Mouse (Mus musculus) A20 (cell line): ENCODE results near the gene Pcgf1.
A peak's percentile ranks its signal among the peaks of the same experiment; 100 is the strongest.

ENCODE experiments used
- DNase-seq: peaks from one replicate; pipeline ENCODE4 v3.0.0-alpha.2; 2011; ENCODE audit warnings: low read depth, low spot score

Pcgf1 gene

DNA sequence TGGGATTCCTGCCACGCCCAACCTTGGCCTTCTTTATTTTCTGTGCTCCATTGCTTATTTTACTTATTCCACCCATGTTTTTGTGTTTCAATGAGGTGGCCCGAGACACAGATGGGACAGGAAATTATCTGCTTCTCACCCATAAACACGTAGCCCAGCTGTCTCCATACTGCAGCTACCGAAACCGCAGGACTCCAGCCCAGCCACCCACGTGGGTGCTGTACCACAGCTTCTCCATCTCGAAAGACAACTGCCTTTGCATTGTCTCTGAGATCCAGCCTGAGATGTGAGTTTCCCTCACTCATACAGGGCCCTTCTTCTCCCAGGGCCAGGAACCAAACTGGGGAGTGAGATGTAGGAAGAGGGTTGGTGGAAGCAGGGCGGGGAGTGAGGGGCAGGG, 11.7 kb upstream of the Pcgf1 start:
- DNase-seq: no peak

DNA sequence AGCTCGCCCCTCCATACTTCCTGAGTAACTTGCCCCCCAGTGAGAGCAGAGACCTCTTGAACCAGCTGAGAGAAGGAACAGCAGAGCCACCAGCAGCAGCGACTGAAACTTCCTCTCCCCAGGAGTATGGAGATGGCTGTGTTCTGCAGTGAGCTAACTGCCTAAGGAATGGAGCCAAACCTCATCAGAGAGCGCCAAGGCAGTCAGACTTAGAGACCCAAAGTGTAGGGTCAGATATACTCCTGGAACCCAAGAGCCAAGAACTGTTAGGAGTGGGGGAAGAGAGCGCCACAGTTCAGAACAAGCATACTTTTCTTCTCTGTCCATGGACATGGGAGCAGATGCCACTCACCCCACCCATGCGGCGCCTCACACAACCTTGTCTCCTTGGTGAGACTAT, 11.2 kb upstream of the Pcgf1 start:
- no peak for DNase-seq

DNA sequence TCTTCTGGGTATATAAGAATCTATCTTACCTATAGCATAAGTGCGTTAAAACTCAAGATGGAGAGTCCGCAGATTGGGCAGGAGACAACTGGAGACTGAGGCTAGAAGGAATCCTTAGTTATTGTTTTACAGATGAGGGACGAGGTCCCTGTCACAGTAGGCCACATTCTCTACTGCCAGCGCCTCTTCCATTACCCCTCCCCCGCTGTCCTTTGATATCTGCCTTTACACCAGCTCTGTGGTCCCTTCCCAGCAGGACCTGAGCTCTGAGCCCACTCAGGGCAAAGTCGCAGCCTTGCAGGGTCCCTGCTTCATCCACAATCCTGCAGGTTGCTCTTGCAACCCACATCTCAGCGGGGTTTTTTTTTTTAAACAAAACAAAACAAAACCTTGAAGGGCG, 9.4 kb upstream of the Pcgf1 start:
- no peak for DNase-seq

DNA sequence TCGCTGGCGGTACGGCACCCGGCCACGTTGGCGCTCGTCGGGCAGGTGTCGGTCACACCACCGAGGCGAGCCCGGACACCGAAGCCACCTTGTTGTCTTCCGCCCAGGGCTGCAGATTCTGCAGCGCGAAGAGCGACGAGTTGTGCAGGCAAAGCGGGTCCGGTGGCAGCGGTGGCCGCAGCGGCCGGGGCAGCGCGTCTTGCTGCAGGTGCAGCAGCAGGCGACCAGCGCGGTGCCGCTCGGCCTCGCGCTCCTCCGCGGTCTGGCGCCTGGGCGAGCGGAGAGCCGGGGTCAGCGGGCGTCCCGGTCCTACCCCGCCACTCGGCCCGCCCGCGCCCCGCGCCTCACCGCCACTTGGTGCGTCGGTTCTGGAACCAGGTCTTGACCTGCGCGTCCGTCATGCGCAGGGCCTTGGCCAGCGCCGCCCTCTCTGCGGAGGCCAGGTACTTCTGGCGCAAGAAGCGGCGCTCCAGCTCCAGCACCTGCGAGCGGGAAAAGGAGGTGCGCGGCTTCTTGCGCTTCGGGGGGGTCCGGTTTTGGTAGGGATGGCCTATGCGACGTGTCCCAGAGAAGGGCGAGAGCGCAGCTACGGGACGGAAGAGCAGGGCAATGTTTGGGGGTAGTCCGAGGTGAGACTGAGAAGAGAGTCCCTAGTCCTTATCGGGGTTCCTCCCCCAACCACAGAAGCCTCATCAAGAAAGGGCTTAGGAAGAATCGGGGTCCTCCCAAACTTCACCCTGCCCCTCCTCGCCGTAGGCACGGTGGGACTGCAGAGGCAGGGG, 8.8 kb upstream of the Pcgf1 start:
- no peak for DNase-seq

DNA sequence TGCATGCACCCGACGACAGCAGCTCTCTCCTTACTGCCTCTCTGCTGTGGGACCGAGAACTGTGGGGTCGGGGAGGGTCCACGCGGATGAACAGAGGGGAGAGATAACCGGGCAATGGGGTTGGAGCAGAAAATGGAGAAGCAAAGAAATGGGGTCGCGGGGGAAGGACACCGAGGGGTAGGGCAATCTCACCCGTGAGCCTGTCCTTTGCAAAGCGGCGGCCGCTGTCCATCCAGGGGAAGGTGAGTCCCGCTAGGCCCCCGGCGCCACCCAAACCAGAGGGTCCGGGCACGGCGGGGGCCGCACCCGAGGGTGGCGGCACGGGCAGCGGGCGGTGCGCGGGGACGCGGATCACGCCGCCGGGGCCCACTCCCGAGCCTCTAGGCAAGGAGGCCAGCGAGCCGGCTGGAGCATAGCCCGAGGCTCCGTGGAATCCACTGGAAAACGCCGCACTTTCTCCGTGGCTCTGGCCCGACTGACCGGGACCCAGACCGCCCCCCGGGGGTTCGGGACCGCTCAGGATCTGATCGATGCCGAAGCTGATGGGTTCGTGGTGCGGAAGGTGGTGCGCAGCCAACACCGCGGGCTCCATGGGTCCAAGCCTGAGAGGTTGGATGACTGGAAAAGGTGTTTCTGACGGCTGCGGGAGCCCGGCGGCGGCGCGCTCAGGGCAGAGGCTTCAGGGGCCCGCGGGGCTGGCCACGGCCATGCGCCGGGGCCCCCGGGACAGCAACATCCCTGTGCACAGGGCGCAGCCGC, 8.0 kb upstream of the Pcgf1 start:
- no peak for DNase-seq

DNA sequence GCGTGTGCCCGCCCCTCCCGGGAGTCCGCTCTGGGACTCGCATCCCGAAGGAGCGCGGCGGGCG, 7.6 kb upstream of the Pcgf1 start, which contains the start of gene Tlx2:
Gene Tlx2 (minus strand): TSS at position 47 of the 64 bp plus-strand sequence.
- DNase-seq: no peak

DNA sequence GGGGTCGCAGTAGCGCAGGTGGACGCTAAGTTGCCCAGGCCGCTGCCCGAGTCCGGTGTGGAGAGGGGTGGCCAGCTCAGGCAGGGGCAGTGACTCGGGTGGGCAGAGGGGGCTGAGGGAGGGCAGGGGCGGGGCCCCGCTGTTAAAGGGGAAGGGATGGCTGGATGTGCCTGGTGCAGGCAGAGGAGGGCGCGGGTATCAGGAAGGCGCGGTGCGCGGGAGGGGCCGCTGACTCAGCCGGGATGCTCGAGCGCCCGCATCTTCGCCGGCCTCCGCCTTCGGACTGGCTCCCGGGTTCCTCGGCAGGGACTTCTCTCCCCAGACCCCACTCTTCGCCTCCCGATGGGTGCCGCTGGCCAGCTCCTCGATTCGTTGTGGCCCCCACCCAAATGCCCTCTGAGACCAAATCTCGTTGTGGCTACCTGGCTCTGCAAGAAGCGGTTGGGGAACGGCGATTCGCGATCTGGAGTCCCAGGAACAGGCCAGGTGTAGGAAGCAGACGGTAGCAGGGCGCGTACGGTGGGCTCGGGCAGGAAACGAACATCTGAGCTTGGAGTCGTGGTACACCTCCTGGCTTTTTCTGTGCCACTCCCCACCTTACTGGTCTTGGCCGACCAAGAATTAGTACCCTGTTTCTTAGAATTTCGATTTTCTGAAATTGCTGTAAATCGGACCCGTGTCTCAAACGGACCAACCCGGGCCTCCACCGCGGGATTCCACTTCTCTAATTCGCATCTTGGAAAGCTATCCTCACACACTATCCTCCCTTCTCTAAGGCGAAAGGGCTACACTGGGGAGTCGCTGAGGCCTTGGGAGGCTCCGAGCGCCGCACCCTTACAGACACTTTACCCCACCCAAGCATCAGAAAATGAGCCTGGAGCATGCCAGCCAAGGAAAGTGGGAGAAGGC, 7.1 kb upstream of the Pcgf1 start:
- DNase-seq: no peak

DNA sequence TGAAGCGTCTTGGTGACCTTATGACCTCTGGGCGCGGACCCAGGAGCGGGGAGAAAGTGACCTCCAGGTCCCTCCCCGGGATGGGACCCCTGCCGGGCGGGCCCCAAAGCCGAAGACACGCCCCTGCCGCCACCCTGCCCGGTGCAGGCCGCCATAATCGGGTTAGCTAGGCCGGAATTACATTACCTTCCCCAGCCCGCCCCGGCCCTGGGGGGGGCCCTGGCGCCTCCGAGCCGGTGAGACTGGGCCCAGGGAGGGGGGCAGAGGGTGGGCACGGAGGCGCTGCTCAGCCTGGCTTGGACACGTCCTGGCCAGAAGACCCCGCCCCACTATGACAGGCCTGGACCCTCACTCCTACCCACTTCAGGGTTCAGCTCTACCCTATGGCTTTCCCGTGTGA, 6.4 kb upstream of the Pcgf1 start:
- no peak for DNase-seq

DNA sequence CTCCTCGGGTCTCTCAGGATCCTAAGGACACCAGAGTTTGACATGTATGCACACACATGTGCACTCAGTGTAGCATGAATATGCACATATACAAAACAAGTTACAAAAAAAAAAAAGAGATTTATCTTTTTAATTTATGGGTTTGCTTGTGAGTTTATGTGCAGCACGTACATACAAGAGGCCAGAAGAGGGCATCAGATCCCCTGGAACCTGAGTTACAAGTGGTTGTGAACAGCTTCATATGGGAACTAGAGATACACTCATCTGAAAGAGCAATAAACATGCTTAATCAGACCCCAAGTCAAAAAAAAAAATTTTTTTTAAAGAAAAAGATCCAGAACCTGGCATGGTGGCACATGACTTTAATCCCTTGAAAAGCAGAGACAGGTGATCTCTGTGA, 2.7 kb upstream of the Pcgf1 start:
- peak; percentile 38 for DNase-seq

DNA sequence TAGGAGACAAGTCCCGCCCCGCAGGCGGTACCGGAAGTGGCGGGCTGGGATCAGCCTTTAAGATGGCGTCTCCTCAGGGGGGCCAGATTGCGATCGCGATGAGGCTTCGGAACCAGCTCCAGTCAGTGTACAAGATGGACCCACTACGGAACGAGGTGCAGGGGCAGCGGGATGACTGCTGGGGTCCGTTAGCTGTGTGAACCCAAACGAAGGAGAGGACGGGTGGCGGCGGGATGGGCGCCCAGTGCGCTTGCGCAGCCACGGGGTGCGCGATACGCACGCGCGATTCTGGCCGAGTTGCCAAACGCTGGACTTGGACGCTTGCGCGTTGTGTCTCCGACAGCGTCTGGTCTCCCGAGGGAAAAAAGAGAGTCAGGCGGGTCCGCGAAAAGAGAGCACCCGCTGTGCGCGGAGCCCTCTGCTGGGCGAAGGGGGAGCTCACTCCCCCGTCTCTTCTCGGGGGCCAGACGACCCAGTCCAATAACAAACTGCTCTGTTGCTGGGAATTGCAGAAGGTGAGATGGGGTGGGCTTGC, 722 bp downstream of the Pcgf1 start:
- DNase-seq: peak; percentile 93

DNA sequence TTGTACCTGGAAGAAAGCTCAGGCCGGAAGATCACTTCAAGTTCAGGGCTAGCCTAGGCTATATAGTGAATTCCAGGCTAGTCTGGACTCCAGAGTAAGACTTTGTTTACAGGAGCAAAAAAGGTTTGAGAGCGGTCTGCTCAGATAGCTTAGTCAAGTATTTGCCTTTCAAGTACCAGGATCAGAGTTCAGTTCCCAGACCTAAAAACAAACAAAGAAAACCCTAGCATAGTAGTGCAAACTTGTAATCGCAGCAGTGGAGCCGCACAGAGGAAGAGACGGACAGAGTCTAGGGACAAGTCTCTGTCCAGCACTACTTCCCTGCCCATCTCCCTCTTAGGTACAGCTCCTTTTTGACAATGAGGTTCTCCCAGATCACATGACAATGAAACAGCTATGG, 2.5 kb downstream of the Pcgf1 start:
- no peak for DNase-seq

DNA sequence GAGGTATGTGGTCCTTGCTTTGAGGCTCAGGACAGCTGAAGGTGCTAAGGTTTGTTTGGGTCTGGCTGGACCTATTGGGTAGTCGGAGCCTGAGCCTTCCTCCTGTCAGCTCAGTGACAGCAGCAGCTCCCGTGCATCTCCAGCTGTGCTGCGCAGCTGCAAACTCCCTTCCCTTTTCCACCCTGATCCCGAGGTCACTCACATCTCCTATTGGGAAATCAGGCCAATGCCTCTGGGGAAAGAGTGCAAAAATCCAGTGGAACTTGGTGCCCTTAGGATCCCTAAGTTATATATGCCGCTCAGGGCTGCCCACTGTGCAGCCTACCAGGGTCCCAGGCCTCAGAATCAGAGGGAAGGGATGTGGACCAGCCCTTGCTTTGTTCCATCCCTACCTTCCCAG, 5.8 kb downstream of the Pcgf1 start:
- no peak for DNase-seq

DNA sequence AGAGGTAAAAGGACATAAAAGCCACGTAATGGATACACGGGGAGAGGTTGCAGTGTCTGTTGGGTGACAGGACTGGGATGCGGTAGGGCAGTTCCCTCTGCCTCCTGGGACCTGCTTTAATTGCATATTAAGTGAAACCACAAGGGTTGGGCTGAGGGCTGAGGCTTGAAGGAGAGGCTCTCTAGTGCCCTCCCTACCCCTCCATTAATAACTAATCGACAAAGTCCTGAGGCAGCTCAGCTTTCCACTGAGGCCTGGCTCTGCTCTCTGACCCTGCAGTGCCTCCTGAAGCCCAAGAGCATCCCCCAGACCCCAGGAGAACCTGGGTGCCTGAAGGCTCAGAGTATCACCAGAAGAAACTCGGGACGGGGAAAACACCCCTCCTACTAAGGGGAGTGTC, 6.8 kb downstream of the Pcgf1 start:
- DNase-seq: no peak

DNA sequence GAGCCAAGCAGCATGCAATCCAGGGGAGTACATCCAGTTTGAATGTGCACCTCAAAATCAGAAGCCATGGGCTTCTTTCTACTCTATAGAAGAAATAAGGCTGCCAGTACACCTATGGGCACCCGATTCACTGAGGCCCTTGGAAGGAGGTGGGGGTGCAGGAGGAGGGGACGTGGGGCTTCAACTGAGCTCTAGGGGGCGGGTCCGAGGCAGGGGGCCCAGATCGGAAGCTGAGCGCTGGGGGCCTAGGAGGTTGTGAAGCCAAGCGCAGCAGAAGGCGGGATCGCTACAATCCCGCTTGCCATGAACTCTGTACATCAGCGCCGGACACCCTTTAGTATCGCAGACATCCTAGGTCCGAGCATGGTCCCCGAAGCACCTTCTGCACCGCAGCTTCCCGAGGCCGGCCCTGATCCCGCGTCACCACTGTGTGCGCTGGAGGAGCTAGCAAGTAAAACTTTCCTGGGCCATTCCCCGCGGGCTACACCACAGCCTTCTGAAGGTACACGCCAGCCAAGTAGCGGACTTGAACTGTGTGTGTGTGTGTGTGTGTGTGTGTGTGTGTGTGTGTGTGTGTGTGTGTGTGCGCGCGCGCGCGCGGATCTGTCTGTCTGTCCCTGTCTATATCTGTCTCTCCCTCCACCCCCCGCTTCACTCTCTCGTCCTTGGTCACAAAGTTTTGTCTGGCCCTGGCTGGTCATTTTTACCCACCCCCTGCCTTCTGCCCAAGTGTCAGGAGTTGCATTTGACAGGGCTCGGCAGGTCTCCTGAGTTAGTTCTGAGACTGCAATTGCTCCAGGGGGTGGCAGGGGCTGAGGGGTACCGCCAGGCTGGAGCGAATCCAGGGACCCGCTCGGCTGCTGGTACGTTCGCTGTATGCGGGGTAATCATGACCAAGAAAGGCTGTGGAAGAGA, 8.7 kb downstream of the Pcgf1 start, which contains the start of gene Lbx2:
Gene Lbx2 (plus strand): TSS at position 247 of the 915 bp plus-strand sequence.
- no peak for DNase-seq

DNA sequence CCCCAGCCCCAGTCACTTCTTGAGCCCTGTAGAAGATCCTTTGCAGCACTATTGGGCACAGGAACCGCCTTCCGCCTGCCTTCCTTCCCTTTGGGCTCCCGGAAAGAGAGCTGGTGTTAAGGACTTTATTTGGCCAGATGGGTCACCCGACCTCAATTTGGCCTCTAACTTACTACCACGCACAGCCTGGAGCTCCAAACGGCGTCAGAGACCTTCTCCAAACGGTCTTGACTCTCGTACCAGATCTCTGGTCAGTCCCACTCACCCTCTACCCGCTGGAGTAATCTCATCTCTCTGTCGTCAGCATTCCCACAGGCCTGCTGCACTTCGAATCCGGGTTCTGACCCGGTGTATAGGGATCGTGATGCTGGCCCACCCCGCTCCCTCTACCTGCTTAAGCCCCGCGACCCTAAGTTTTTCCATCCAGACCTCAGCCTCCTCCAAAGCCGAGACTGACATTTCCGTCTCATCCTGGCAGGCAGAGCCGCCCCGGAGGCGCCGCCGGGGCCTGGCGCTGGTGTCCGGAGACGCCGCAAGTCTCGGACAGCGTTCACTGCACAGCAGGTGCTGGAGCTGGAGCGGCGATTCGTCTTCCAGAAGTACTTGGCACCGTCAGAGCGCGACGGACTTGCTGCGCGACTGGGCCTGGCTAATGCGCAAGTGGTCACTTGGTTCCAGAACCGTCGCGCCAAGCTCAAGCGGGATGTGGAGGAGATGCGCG, 9.7 kb downstream of the Pcgf1 start:
- DNase-seq: no peak

DNA sequence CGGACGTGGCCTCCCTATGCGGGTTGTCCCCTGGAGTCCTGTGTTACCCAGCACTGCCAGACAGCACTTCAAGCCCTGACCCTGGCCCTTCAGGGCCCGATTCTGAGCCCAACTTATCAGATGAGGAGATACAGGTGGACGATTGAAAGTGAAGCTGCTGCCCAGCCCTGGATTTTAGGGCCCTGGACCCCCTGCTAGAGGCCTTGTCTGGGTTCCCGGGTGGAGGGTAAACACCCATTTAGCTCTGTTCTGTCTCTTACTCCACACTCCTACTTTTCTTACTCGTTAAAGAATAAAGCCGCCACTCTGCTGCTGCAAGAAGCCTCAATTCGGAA, 10.2 kb downstream of the Pcgf1 start:
- no peak for DNase-seq

DNA sequence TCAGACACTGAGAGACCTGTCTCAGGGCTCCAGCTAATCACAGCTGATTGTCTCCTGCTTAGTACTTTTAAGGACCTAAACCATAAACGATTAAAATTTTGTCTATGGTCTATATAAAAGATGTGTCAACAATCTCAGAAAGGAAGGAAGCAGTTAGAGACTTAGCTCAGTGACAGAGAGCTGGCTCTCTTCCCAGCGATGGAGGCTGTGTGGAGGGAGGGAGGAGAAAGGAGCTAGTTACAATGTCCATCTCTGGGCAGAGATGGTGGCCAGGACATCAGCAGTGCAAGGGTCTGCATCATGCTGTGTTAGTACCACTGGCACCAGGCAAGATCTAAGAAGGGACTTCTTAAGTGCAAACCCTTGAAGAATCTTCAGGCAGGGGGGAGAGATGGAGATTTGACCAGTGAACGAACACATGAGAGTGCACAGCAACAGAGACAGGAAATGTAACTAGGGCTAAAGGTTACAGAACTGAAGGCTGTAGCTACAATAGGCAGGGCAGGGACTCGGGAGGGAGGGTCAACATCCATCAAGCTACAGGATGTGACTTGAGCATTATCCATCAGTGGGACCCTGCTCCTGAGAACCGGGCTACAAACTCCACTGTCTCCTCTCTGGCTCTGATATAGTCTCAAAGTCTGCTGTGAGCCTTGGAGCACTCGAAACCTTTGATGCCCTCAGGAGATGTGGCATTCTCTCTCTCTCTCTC, 14.9 kb downstream of the Pcgf1 start:
- no peak for DNase-seq

DNA sequence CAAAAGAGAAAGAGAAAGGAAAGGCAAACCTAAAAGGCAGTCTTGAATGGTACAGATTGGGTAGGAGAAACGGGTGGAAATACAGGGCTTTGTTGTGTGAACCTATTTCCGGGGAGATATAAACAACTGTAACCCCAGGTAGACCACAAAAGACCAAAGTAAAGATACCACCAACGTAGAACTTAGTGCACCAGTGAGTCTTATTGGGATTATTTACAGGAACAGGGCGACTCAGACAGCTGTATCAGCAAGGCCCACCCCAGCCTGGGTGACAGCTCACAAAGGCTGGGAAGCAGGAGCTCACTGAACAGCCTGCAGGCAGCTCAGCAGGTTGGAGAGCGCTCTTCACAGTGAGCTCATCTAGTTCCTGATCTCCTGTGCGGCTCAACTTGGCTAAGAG, 18.3 kb downstream of the Pcgf1 start:
- no peak for DNase-seq

DNA sequence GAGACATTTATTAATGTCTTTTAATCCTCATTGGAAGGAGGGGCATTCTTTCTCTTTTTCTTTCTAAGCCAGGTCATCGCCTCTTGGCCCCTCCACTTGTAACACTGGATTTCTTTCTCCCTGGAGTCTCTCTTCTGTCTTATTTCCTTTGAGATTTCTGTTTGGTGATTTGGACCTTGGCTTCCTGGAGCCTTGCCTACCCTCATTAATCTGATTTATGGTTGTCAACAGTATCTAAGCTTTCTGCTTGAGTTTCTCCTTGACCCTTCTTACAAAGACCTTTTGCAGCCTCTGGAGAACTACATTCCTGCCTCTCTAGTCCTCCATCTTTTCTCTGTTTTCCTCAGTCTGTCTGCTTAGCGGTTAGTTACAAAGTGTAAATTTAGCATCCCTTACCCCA, 20.7 kb downstream of the Pcgf1 start:
- DNase-seq: no peak

DNA sequence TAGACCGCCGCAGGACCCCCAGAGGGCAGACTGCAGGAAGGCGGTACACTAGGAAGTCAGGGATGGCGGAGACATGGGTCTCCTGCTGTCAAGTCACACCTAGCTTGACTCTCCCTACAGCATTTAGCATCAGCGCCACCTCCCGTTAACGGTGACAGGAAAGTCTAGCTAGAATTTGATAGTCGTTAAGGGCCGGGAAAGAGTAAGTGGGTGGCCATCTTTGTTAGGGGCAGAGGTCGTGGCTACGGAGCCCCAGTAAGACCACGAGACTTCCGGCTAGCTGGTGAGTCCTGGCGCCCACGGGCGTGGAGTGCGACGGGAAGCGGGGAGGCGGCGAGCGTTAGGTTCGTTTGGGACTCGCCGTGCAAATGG, 23.6 kb downstream of the Pcgf1 start, which contains the start of the genes Ccdc142 and Gm42688:
Gene Ccdc142 (plus strand): TSS at position 286 of the 372 bp plus-strand sequence.
Gene Gm42688 (plus strand): TSS at position 302 of the 372 bp plus-strand sequence.
- DNase-seq: peak; percentile 79
